Mouse (Mus musculus): Measurements from ENCODE around the gene Adgra1.

DNA sequence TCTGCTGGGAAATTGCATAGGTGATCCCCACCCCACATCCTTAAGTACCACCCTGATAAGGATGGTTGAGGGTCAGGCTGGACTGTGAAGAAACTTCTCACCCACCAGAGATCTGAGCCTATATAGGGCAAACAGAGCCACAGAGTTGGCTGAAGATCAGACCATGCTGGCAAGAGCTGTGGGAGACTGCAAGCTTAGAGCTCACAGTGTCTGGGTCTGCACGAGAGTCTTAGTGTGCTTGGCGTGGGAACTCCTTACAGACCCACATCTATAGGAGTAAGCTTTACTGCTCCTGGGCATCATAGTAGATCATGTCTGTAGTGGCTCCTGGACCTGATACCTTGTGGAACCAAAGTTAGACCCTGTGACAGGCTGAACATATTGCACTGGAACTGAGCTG lies 64.6 kb downstream of the Adgra1 start:
- TF ChIP-seq CTCF (IDR thresholded peaks at IDR 0.05; ENCODE audit: borderline replicate concordance, insufficient read depth, low read depth, low read length): no peak
- TF ChIP-seq POLR2A (IDR thresholded peaks at IDR 0.05; ENCODE audit: borderline replicate concordance, insufficient read depth, low read length): no peak

All from cerebellum, adult 2 months (tissue).